Mouse (Mus musculus) liver, embryonic 14.5 days (tissue): ENCODE data around the gene Eif5a. TPM values are rescaled to one million over a fixed set of nuclear protein-coding genes. Genes with fewer than 3 reads are reported as not detected.

ENCODE experiments used
- ATAC-seq: fragments of 200-750 bp; cut with Nextera tagmentation; 2 replicates; pipeline ENCODE4 v1.8.0; 2017; ENCODE audit warnings: moderate number of reproducible peaks, mild to moderate bottlenecking, moderate library complexity; ENCODE audit not compliant: insufficient read depth
- DNase-seq, 3 experiments: peaks; one replicate each; pipeline ENCODE4 v3.0.0-alpha.2; 2012 to 2013; ENCODE audit warnings: low read depth in 3 of 3, low spot score in 3 of 3
- H3K27ac ChIP-seq: fragments of 300-500 bp; sonication (generic); 2 replicates; pipeline ENCODE4 v1.5.1; 2014; ENCODE audit warnings: moderate library complexity, mild to moderate bottlenecking, control low read depth, inconsistent platforms
- H3K27me3 ChIP-seq: fragments of 300-500 bp; sonication (generic); 2 replicates; pipeline ENCODE4 v1.6.1; 2014; ENCODE audit warnings: mild to moderate bottlenecking, low read length, moderate library complexity; ENCODE audit not compliant: control insufficient read depth, insufficient read depth
- H3K36me3 ChIP-seq: fragments of 300-500 bp; sonication (generic); replicated peaks from 2 replicates; pipeline ENCODE4 v1.6.1; 2014; ENCODE audit warnings: low read depth; ENCODE audit not compliant: control insufficient read depth, insufficient read depth
- H3K4me1 ChIP-seq, 2 experiments: fragments of 200-500 bp in 1 of 2; fragments of 300-500 bp in 1 of 2; sonication (generic) in 1 of 2; replicated peaks; 2 replicates each; pipeline ENCODE4 v1.6.1; 2012 to 2014; ENCODE audit warnings: antibody characterized with exemption in 1 of 2, inconsistent platforms in 1 of 2, low read length in 1 of 2; ENCODE audit not compliant: control insufficient read depth in 2 of 2, insufficient read depth in 2 of 2
- H3K4me2 ChIP-seq: fragments of 300-500 bp; sonication (generic); 2 replicates; pipeline ENCODE4 v1.6.1; 2014; ENCODE audit warnings: low read depth, mild to moderate bottlenecking, control low read depth, moderate library complexity
- H3K4me3 ChIP-seq, 2 experiments: fragments of 200-500 bp in 1 of 2; fragments of 300-500 bp in 1 of 2; sonication (generic) in 1 of 2; 2 replicates each; pipeline ENCODE4 v1.5.1; 2012 to 2014; ENCODE audit warnings: low read depth in 2 of 2, low read length in 2 of 2, mild to moderate bottlenecking in 2 of 2, control low read depth in 1 of 2, inconsistent platforms in 1 of 2, moderate library complexity in 1 of 2; ENCODE audit not compliant: insufficient read depth in 1 of 2
- H3K9ac ChIP-seq: fragments of 300-500 bp; sonication (generic); replicated peaks from 2 replicates; pipeline ENCODE4 v1.6.1; 2014; ENCODE audit warnings: mild to moderate bottlenecking, control low read depth, moderate library complexity
- H3K9me3 ChIP-seq: fragments of 300-500 bp; sonication (generic); 2 replicates; pipeline ENCODE4 v1.6.1; 2016; ENCODE audit warnings: low read length, mixed read lengths; ENCODE audit not compliant: control insufficient read depth
- CTCF ChIP-seq: IDR thresholded peaks from 2 replicates; pipeline ENCODE4 v1.5.1; 2016; ENCODE audit warnings: antibody characterized with exemption, low read depth, control low read depth
- EP300 ChIP-seq: IDR thresholded peaks from 2 replicates; pipeline ENCODE4 v1.6.1; 2016; ENCODE audit warnings: antibody characterized with exemption, low read depth
- WGBS: fragments of 180-500 bp; shearing (Covaris S2); extraction: QIAGEN DNeasy Blood & Tissue Kit; methylation state at CpG from one replicate; pipeline ENCODE4 v1.1.7; 2014; ENCODE audit not compliant: insufficient replicate concordance; 5-methylcytosine and 5-hydroxymethylcytosine counted together
- polyA plus RNA-seq, 2 experiments: library from polyadenylated mRNA; depleted of rRNA in 1 of 2; stranded (reverse) in 1 of 2; unstranded in 1 of 2; fragments of >200 nt; fragmentation: Nextera tagmentation in 1 of 2; extraction: Ambion mirVana in 1 of 2; gene quantifications; 2 replicates each; pipeline versions ENCODE4 v1.2.1 to v1.2.3; 2012 to 2014

The Eif5a gene
- polyA plus RNA-seq, 2 experiments: 846 to 1,316 TPM

DNA sequence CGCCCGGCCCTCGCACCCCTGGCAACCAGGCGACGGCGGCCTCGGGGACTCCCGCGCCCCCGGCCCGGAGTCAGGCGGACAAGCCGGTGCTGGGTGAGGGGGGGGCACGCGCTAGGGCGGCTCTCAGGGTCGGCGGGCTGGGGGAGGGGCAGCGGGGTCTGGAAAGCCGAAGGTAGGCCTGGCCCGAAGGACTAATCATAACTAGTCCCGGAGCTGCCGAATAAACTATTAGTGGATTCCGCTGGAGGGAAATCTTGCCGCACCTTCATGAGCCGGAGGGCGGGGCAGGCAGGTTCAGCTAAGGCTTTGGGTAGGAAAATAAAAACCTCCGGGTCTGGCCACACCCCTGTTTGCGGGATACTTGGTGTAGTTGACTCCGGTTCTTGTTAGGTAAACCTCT lies 14.4 kb upstream of the Eif5a start:
- peak overlapping the region in 1 of 2 experiments; percentile 53; a peak in 2 of 4 replicates for H3K4me3 ChIP-seq
- 5% methylated on average over 30 of the region's 30 CpGs for WGBS
- DNase-seq: no peak
- no peak for ATAC-seq
- H3K9me3 ChIP-seq: no peaks in the 10 kb centered on the region
- peaks cover 10 to 12% of the 10 kb centered on the region in 2 experiments for H3K4me1 ChIP-seq
- H3K27me3 ChIP-seq: peaks cover 53% of the 10 kb centered on the region
- no peaks in the 10 kb centered on the region for H3K36me3 ChIP-seq
- peak overlapping the region; percentile 73 for H3K4me2 ChIP-seq
- H3K9ac ChIP-seq: no peak overlapping the region
- H3K27ac ChIP-seq: no peak overlapping the region
- TF ChIP-seq CTCF: no peak
- TF ChIP-seq EP300: no peak

DNA sequence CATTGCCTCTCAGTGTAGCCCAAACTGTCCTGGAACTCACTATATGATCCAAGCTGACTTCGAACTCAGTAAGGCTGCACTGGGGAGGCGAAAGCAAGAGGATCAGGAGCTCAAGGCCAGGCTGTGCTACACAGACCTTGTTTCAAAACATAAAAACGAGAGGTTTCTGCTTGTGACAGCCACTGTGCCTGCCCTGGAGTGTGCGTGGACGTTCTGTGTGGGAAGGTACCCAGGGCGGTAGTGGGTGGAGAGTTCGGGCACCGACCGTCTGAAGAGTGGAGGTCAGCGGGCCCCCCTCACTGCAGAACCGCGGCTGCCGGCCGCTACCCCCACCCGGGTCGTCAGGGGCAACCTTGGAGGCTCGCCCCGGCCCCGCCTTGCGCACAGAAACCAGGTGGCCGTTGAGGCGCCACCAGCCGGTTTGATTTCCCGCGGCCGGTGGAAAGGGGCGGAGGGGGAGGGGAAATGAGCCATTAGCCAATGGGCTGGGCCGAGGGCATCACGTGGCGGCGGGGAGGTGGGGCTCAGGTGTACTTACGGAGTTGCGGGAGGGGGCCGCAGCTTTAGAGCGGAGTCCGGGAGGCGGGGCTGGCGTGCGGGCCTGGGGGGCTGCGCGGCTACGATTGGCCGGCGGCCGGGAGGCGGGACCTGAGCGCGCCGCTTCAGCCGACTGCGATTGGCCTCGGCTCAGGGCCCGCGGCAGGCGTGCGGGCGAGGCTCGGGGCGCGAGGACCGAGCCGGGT lies 13.6 kb upstream of the Eif5a start, which contains the start of gene Ybx2:
TSS of gene Ybx2 (plus strand) at position 660 of the 743 bp plus-strand sequence.
- H3K27me3 ChIP-seq: peaks cover 53% of the 10 kb centered on the region
- H3K4me3 ChIP-seq: peak within 1 kb of the TSS; percentile 10 to 53
- peak in 1 of 3 experiments; percentile 74 for DNase-seq
- no peaks in the 10 kb centered on the region for H3K9me3 ChIP-seq
- peaks cover 10 to 12% of the 10 kb centered on the region in 2 experiments for H3K4me1 ChIP-seq
- no peak within 1 kb of the TSS for H3K27ac ChIP-seq
- peak within 1 kb of the TSS; percentile 73 for H3K4me2 ChIP-seq
- no peaks in the 10 kb centered on the region for H3K36me3 ChIP-seq
- peak; percentile 75 for ATAC-seq
- TF ChIP-seq CTCF (0 out of 2 replicates have a peak, but pooled peaks have one; percentile 18), EP300 (no peak)
- peak within 1 kb of the TSS; percentile 39; the same call in 1 of the 2 replicates for H3K9ac ChIP-seq
- 2% methylated on average over 61 of the region's 62 CpGs for WGBS

GRCm38 (mm10) chr11:69934681-69935080 lies 12.9 kb upstream of the Eif5a start:
- no peaks in the 10 kb centered on the region for H3K9me3 ChIP-seq
- peaks cover 53% of the 10 kb centered on the region for H3K27me3 ChIP-seq
- TF ChIP-seq EP300 (no peak), CTCF (no peak)
- no peak overlapping the region for H3K27ac ChIP-seq
- H3K36me3 ChIP-seq: no peaks in the 10 kb centered on the region
- no peak overlapping the region for H3K9ac ChIP-seq
- peaks cover 10 to 12% of the 10 kb centered on the region in 2 experiments for H3K4me1 ChIP-seq
- no peak for ATAC-seq
- WGBS: 12% methylated on average over 6 of the region's 6 CpGs
- DNase-seq: no peak
- H3K4me2 ChIP-seq: peak overlapping the region; percentile 73
- H3K4me3 ChIP-seq: peak overlapping the region in 1 of 2 experiments; percentile 25; a peak in 2 of 4 replicates

- peak overlapping the region; percentile 8 to 25; a peak in 2 of 4 replicates for H3K4me3 ChIP-seq
- H3K4me1 ChIP-seq: peaks cover 10 to 12% of the 10 kb centered on the region in 2 experiments
- DNase-seq: peak; percentile 67 to 80 (median 71)
- no peaks in the 10 kb centered on the region for H3K36me3 ChIP-seq
- peak overlapping the region; percentile 73 for H3K4me2 ChIP-seq
- TF ChIP-seq EP300 (no peak), CTCF (peak; percentile 98)
- 2% methylated on average over 18 of the region's 18 CpGs for WGBS
- peaks cover 50% of the 10 kb centered on the region for H3K27me3 ChIP-seq
- peak; percentile 59 for ATAC-seq
- H3K27ac ChIP-seq: no peak overlapping the region
- H3K9ac ChIP-seq: no peak overlapping the region
- H3K9me3 ChIP-seq: no peaks in the 10 kb centered on the region
Measured at GRCm38 (mm10) chr11:69934169-69934568, 12.4 kb upstream of the Eif5a start.

GRCm38 (mm10) chr11:69933066-69933465 lies 11.3 kb upstream of the Eif5a start:
- H3K9ac ChIP-seq: no peak overlapping the region
- no peak overlapping the region for H3K4me3 ChIP-seq
- H3K9me3 ChIP-seq: no peaks in the 10 kb centered on the region
- no peak for DNase-seq
- TF ChIP-seq CTCF: no peak
- no peak overlapping the region for H3K27ac ChIP-seq
- no peak overlapping the region for H3K4me2 ChIP-seq
- H3K36me3 ChIP-seq: no peaks in the 10 kb centered on the region
- WGBS: 53% methylated on average over 4 of the region's 4 CpGs
- H3K27me3 ChIP-seq: peaks cover 39% of the 10 kb centered on the region
- no peak for ATAC-seq
- H3K4me1 ChIP-seq: peaks cover 10 to 12% of the 10 kb centered on the region in 2 experiments
